Mouse (Mus musculus): ENCODE data around the gene Tox4. TPM values are rescaled to one million over a fixed set of nuclear protein-coding genes. Genes with fewer than 3 reads are reported as not detected.
A peak's percentile ranks its signal among the peaks of the same experiment; 100 is the strongest.

Tox4 gene
- 44.6 and 49.1 TPM in 2 replicates for polyA plus RNA-seq (2015; fragmentation: Nextera tagmentation; extraction: Ambion mirVana)

DNA sequence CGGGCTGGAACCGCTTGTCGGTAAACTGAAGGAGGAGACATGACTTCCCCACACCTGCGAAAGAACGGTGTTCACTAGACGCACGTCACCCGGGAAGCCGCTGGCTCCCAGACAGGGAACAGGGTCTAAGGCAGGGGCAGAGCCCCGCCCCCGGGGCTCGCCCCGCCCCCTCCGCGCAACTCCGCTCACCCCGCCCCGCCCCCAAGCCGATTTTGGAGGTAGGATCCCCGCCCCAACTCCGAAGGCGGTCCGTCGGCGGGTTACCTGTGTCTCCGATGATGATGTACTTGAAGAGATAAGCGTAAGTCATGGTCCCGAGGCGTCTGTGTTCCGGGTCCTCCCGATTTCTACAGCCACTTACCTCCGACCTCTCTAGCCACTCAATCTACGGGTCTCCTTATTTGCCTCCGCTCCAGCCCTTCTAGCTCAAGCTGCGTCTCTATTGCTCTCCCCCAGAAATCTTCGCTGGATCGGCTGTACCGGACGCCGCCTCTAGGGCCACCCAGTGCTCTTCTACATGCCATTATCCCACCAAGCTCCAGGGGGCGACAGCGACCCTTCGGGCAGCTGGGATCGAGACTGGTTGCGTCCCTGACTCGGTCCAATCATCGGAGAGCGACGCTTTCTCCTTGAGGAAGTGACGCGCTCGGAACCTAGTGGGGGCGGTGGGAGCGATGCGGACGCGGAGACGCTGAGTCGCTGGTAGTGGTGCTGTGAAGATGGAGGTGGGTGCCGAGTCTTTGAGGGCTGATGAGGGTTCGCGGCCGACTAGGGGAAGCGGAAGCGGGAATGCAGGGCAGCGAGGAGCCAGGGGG is at the start of gene Tox4, which contains the start of gene Rab2b:
TSS of gene Tox4 (plus strand) at position 215 of the 815 bp plus-strand sequence.
TSS of gene Rab2b (minus strand) at position 614 of the 815 bp plus-strand sequence.
- Histone ChIP-seq H3K4me1 (peaks cover 16% of the 10 kb centered on the region), H3K4me2 (peak within 1 kb of the TSS; percentile 74), H3K4me3 (replicated peaks) (peak within 1 kb of the TSS; percentile 83), H3K36me3 (peaks cover 19% of the 10 kb centered on the region; the same call in 1 of the 2 replicates), H3K27ac (peak within 1 kb of the TSS; percentile 93), H3K27me3 (no peaks in the 10 kb centered on the region), H3K9ac (peak within 1 kb of the TSS; percentile 74), H3K9me3 (replicated peaks) (no peaks in the 10 kb centered on the region)
- WGBS, result under 1% methylated on average over 66 of the region's 66 CpGs
- peak; percentile 99 for ATAC-seq (replicated peaks; ENCODE audit: low FRiP score)

DNA sequence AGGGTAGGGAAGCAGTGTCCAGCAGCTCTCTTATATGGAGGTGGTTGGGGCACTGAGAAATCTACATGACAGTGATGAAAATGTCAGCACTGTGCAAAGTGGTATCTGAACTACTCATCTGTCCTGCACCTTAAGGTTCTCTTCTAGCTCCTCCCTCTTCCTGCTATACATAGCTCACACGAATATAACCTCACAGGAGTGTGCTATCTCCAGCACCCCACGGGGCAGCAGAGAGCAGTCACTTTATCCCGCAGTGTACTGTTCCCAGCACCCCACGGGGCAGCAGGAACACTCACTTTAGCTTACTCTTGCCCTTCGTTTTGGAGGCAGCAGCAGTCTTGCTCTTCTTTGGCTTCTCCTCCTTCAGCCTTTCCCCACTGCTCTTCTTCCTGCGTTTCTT is 46.7 kb upstream of the Tox4 start:
- 89% methylated on average over 6 of the region's 6 CpGs for WGBS
- peaks cover 96% of the 10 kb centered on the region for H3K36me3 ChIP-seq
- no peaks in the 10 kb centered on the region for H3K9me3 ChIP-seq (replicated peaks)

DNA sequence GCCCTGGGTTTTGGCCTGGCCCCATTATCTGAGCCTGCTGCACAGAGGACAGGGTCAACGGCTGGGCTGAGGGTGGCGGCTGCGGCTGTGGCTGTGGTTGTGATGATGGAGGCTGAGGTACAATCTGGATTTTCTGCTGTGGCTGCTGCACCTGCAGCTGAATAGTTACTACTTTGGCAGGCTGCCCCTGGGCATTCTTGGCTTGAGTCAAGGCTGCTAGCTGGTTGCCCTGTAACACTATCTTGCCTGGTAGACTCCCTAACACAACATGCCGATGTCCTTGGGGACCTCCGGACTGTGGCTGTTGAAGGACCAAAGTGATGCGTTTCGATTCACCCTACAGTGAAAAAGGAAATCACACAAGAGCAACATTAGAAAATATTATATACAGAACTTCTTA is 43.8 kb upstream of the Tox4 start:
- no peak overlapping the region for H3K27ac ChIP-seq
- no peaks in the 10 kb centered on the region for H3K4me1 ChIP-seq
- no peaks in the 10 kb centered on the region for H3K27me3 ChIP-seq
- H3K4me3 ChIP-seq (replicated peaks), result no peak overlapping the region
- H3K9me3 ChIP-seq (replicated peaks), result no peaks in the 10 kb centered on the region
- no peak for ATAC-seq (replicated peaks; ENCODE audit: low FRiP score)
- no peak overlapping the region for H3K4me2 ChIP-seq
- H3K36me3 ChIP-seq, result peaks cover 74% of the 10 kb centered on the region
- H3K9ac ChIP-seq, result no peak overlapping the region
- 89% methylated on average over 7 of the region's 7 CpGs for WGBS

More for the DNA sequence above, 46.7 kb upstream of the Tox4 start:
- no peak overlapping the region for H3K4me2 ChIP-seq
- H3K27me3 ChIP-seq, result no peaks in the 10 kb centered on the region
- no peak overlapping the region for H3K4me3 ChIP-seq (replicated peaks)
- no peaks in the 10 kb centered on the region for H3K4me1 ChIP-seq
- H3K27ac ChIP-seq, result no peak overlapping the region
- ATAC-seq (replicated peaks; ENCODE audit: low FRiP score), result no peak
- H3K9ac ChIP-seq, result no peak overlapping the region

GRCm38 (mm10) chr14:52236216-52236615 is 42.7 kb upstream of the Tox4 start:
- Histone ChIP-seq H3K4me1 (no peaks in the 10 kb centered on the region), H3K9me3 (replicated peaks) (no peaks in the 10 kb centered on the region), H3K9ac (no peak overlapping the region), H3K4me2 (no peak overlapping the region), H3K27me3 (no peaks in the 10 kb centered on the region), H3K36me3 (peaks cover 73% of the 10 kb centered on the region), H3K4me3 (replicated peaks) (no peak overlapping the region), H3K27ac (no peak overlapping the region)
- no peak for ATAC-seq (replicated peaks; ENCODE audit: low FRiP score)
- WGBS, result 98% methylated on average over 1 of the region's 1 CpGs

DNA sequence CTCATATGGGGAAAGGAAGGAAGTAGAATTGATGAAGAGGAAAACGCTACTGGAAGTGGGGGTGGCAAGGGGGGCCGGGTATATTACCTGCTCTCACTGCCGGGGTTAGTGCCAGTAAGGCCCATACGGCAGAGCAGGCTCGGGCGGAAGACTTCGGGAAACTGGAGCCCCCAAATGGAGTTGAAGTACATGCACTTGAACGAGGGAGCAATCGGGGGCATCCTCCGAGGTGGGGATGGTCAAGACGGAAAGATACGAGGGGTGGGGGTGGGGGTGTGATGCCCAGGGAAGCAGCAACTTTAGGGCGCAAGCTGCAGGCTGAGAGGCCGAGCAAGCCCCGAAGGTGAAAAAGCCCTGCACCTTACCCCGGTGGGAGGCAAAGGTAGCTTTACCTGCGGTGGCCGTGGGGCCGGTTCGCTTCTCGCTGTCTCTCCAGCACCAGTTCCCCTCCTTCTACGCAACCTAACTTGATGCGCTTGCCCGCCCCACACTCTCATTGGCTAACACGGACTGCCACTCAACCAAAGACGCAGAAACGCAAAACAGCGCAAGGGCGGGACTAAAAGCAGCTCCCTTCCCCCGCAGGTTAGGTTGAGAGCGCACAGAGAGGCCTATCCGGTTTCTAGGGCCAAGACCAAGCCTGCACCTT is 34.8 kb upstream of the Tox4 start:
- Histone ChIP-seq H3K9me3 (replicated peaks) (no peaks in the 10 kb centered on the region), H3K36me3 (peaks cover 11% of the 10 kb centered on the region), H3K27me3 (no peaks in the 10 kb centered on the region), H3K4me1 (peaks cover 26% of the 10 kb centered on the region), H3K27ac (peak overlapping the region; percentile 76), H3K4me3 (replicated peaks) (peak overlapping the region; percentile 71), H3K9ac (peak overlapping the region; percentile 73), H3K4me2 (peak overlapping the region; percentile 83)
- ATAC-seq (replicated peaks; ENCODE audit: low FRiP score), result peak; percentile 99
- WGBS, result under 1% methylated on average over 32 of the region's 32 CpGs

GRCm38 (mm10) chr14:52244690-52245042 is 34.3 kb upstream of the Tox4 start:
- H3K27ac ChIP-seq, result peak overlapping the region; percentile 76
- peak; percentile 86 for ATAC-seq (replicated peaks; ENCODE audit: low FRiP score)
- peaks cover 12% of the 10 kb centered on the region for H3K36me3 ChIP-seq
- H3K9me3 ChIP-seq (replicated peaks), result no peaks in the 10 kb centered on the region
- peak overlapping the region; percentile 71 for H3K4me3 ChIP-seq (replicated peaks)
- peak overlapping the region; percentile 83 for H3K4me2 ChIP-seq
- 11% methylated on average over 7 of the region's 7 CpGs for WGBS
- H3K9ac ChIP-seq, result peak overlapping the region; percentile 73
- peaks cover 26% of the 10 kb centered on the region for H3K4me1 ChIP-seq
- no peaks in the 10 kb centered on the region for H3K27me3 ChIP-seq

GRCm38 (mm10) chr14:52246129-52246528 is 32.8 kb upstream of the Tox4 start:
- H3K4me2 ChIP-seq, result no peak overlapping the region
- H3K9ac ChIP-seq, result no peak overlapping the region
- peaks cover 26% of the 10 kb centered on the region for H3K4me1 ChIP-seq
- H3K27me3 ChIP-seq, result no peaks in the 10 kb centered on the region
- H3K36me3 ChIP-seq, result peaks cover 4% of the 10 kb centered on the region; the same call in 1 of the 2 replicates
- no peak for ATAC-seq (replicated peaks; ENCODE audit: low FRiP score)
- no peaks in the 10 kb centered on the region for H3K9me3 ChIP-seq (replicated peaks)
- no peak overlapping the region for H3K27ac ChIP-seq
- no peak overlapping the region for H3K4me3 ChIP-seq (replicated peaks)
- 71% methylated on average over 4 of the region's 4 CpGs for WGBS

DNA sequence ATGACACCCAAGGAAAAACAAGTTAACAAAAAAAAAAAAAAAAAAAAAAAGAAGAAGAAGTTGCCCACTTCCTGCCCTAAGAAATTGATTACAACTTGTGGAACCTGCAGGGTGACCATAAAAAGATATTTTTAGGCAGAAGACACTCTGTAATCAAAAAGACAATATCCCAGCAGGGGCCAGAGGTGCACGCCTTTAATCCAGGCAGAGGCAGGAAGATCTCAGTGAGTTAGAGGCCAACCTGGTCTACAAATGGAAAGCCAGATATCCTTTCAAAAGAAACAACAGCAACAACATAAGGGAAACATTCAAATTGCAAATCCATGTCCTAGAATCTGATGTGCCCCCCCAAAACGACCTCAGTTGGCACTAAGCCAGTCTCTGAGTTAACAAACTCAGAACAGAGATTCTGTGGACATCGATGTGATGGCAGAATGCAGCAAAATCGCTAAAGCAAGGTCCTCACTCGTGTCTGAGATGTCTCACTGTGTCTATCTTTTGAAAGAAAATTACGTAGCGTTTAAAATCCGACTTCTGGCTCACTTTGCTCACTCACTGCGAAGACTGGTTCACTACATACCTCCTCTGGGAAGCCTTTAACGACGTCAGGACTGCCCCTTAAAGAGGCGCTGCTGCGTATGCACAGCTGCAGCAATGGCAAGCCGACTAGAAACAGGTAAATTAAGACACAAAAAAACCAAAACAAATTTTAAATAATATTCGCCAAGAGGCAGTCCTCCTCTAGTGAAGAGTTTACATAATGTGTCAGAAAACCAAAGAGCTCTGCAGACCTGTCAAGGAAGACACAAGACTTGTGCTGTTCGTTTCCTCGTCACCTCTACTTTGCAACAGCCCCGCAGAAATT is 22.4 kb upstream of the Tox4 start:
- H3K36me3 ChIP-seq, result peaks cover 7% of the 10 kb centered on the region; the same call in 1 of the 2 replicates
- peak overlapping the region; percentile 75 for H3K4me2 ChIP-seq
- peak overlapping the region; percentile 81 for H3K4me3 ChIP-seq (replicated peaks)
- ATAC-seq (replicated peaks; ENCODE audit: low FRiP score), result no peak
- peak overlapping the region; percentile 97 for H3K27ac ChIP-seq
- H3K9ac ChIP-seq, result peak overlapping the region; percentile 81
- WGBS, result 8% methylated on average over 18 of the region's 18 CpGs
- peaks cover 18% of the 10 kb centered on the region for H3K4me1 ChIP-seq
- no peaks in the 10 kb centered on the region for H3K27me3 ChIP-seq
- no peaks in the 10 kb centered on the region for H3K9me3 ChIP-seq (replicated peaks)

DNA sequence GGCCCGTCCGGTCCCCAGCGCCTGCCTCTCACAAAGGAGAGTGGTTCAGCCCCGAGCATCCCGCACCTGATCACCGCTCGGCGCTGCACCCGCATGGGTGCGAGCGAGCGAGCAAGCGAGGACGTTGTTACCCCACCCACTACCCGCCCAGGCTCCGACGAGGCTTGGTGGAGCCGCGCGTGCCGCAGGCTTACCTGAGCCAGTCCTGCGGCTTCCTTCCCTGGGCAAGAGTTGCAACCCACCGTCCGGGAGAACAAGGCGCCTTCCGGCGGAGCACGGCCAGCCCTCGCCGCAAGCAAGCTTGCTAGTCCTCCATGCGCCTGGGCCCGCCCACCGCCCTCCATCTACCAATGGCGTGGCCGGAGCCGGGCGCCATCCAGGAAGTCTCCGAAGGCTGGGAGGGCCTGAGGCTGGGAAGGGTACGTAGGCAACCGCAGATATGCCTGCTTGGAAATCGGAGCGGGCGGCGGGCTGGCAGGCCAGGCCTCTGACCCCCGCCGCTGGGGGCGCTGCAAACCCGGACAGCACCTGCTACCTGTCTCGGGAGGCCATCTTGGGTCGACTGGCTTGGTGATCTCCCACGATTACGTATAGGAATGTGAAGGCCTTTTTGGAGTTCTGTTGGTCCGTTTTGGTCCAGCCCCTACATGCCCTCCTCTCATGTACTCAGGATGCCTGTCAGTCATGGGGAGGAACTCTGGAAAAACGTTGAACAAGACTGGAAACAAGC is 21.3 kb upstream of the Tox4 start, which contains the start of gene Chd8:
TSS of gene Chd8 (minus strand) at position 297 of the 730 bp plus-strand sequence.
- peak within 1 kb of the TSS; percentile 97 for H3K27ac ChIP-seq
- H3K4me3 ChIP-seq (replicated peaks), result peak within 1 kb of the TSS; percentile 81
- ATAC-seq (replicated peaks; ENCODE audit: low FRiP score), result peak; percentile 100
- H3K9me3 ChIP-seq (replicated peaks), result no peaks in the 10 kb centered on the region
- H3K27me3 ChIP-seq, result no peaks in the 10 kb centered on the region
- peaks cover 18% of the 10 kb centered on the region for H3K4me1 ChIP-seq
- H3K36me3 ChIP-seq, result peaks cover 16% of the 10 kb centered on the region
- peak within 1 kb of the TSS; percentile 81 for H3K9ac ChIP-seq
- peak within 1 kb of the TSS; percentile 75 for H3K4me2 ChIP-seq
- WGBS, result under 1% methylated on average over 54 of the region's 54 CpGs

- H3K27me3 ChIP-seq, result no peaks in the 10 kb centered on the region
- no peak overlapping the region for H3K9ac ChIP-seq
- ATAC-seq (replicated peaks; ENCODE audit: low FRiP score), result no peak
- no peak overlapping the region for H3K27ac ChIP-seq
- no peaks in the 10 kb centered on the region for H3K4me1 ChIP-seq
- peaks cover 40% of the 10 kb centered on the region for H3K36me3 ChIP-seq
- no peak overlapping the region for H3K4me2 ChIP-seq
- no peak overlapping the region for H3K4me3 ChIP-seq (replicated peaks)
- 67% methylated on average over 3 of the region's 3 CpGs for WGBS
- no peaks in the 10 kb centered on the region for H3K9me3 ChIP-seq (replicated peaks)
Measured at GRCm38 (mm10) chr14:52272781-52273180, 6.2 kb upstream of the Tox4 start.

GRCm38 (mm10) chr14:52277210-52277609 is 1.7 kb upstream of the Tox4 start:
- H3K4me2 ChIP-seq, result no peak overlapping the region
- no peak overlapping the region for H3K4me3 ChIP-seq (replicated peaks)
- H3K27me3 ChIP-seq, result no peaks in the 10 kb centered on the region
- H3K36me3 ChIP-seq, result peaks cover 28% of the 10 kb centered on the region; the same call in 1 of the 2 replicates
- H3K9me3 ChIP-seq (replicated peaks), result no peaks in the 10 kb centered on the region
- H3K27ac ChIP-seq, result no peak overlapping the region
- peaks cover 16% of the 10 kb centered on the region for H3K4me1 ChIP-seq
- 90% methylated on average over 4 of the region's 4 CpGs for WGBS
- no peak overlapping the region for H3K9ac ChIP-seq
- no peak for ATAC-seq (replicated peaks; ENCODE audit: low FRiP score)

Data from kidney, embryonic 15.5 days (tissue).